Mouse (Mus musculus) thymus, postnatal 4 days (tissue): ENCODE results near the gene Pkn2.

Source experiments
- DNase-seq: peaks from one replicate; pipeline ENCODE4 v3.0.0; 2021

Gene Pkn2

GRCm38 (mm10) chr3:142881872-142882623 is at the start of gene Pkn2:
Gene Pkn2 (minus strand): TSS chr3:142882004.
- DNase-seq, result peak; percentile 99

GRCm38 (mm10) chr3:142929906-142930305 is 48.1 kb upstream of the Pkn2 start:
- DNase-seq, result no peak

- DNase-seq, result no peak
Observed at GRCm38 (mm10) chr3:142927311-142927710, 45.5 kb upstream of the Pkn2 start.

- DNase-seq, result no peak
Observed at GRCm38 (mm10) chr3:142924831-142925348, 43.1 kb upstream of the Pkn2 start.

GRCm38 (mm10) chr3:142919070-142919469 is 37.3 kb upstream of the Pkn2 start:
- DNase-seq, result no peak

GRCm38 (mm10) chr3:142917760-142918439 is 36.1 kb upstream of the Pkn2 start:
- no peak for DNase-seq

- no peak for DNase-seq
Observed at GRCm38 (mm10) chr3:142917171-142917570, 35.4 kb upstream of the Pkn2 start.

GRCm38 (mm10) chr3:142913295-142913694 is 31.5 kb upstream of the Pkn2 start:
- no peak for DNase-seq

- no peak for DNase-seq
Observed at GRCm38 (mm10) chr3:142899683-142900082, 17.9 kb upstream of the Pkn2 start.

GRCm38 (mm10) chr3:142898949-142899396 is 17.2 kb upstream of the Pkn2 start:
- peak; percentile 41 for DNase-seq

GRCm38 (mm10) chr3:142890442-142890841 is 8.6 kb upstream of the Pkn2 start:
- no peak for DNase-seq

- DNase-seq, result no peak
Observed at GRCm38 (mm10) chr3:142886963-142887362, 5.2 kb upstream of the Pkn2 start.

GRCm38 (mm10) chr3:142884594-142884993 is 2.8 kb upstream of the Pkn2 start:
- no peak for DNase-seq

- no peak for DNase-seq
Observed at GRCm38 (mm10) chr3:142881589-142881871, 274 bp downstream of the Pkn2 start.

- peak; percentile 74 for DNase-seq
Observed at GRCm38 (mm10) chr3:142880790-142881588, 815 bp downstream of the Pkn2 start.

GRCm38 (mm10) chr3:142863236-142863635 is 18.6 kb downstream of the Pkn2 start:
- no peak for DNase-seq

- no peak for DNase-seq
Observed at GRCm38 (mm10) chr3:142856832-142857231, 25.0 kb downstream of the Pkn2 start.

GRCm38 (mm10) chr3:142855961-142856472 is 25.8 kb downstream of the Pkn2 start:
- DNase-seq, result no peak

GRCm38 (mm10) chr3:142852911-142853310 is 28.9 kb downstream of the Pkn2 start:
- DNase-seq, result no peak

- no peak for DNase-seq
Observed at GRCm38 (mm10) chr3:142851631-142852030, 30.2 kb downstream of the Pkn2 start.

- no peak for DNase-seq
Observed at GRCm38 (mm10) chr3:142839961-142840360, 41.8 kb downstream of the Pkn2 start.

GRCm38 (mm10) chr3:142834761-142835160 is 47.0 kb downstream of the Pkn2 start:
- no peak for DNase-seq

- DNase-seq, result no peak
Observed at GRCm38 (mm10) chr3:142834024-142834423, 47.8 kb downstream of the Pkn2 start.
